In genomic region chr8:46208354-46208753, GRCm38 (mm10) we compare ENCODE assay signal across 8 mouse cellular contexts. TPM values are rescaled to one million over a fixed set of nuclear protein-coding genes. Genes with fewer than 3 reads are reported as not detected.
DNase-seq lines count a peak whose midpoint lies in the region; ATAC-seq and TF ChIP-seq lines count a peak whose summit lies in the region.
"Had no signal": no experiment of that assay in that cellular context is flagged by ENCODE, and none has a peak within 500 bp of the region (broad histone marks: within the 10 kb centered on the region; RNA-seq: fewer than 3 reads in every experiment).

No protein-coding gene starts in this region.

- peak overlapping the region; percentile 67 for H3K4me2 ChIP-seq in heart, postnatal 0 days (ENCODE audit: low read depth, low read length)

- no peak for TF ChIP-seq POLR2A in embryonic fibroblast, embryonic 13.5 days (IDR thresholded peaks at IDR 0.05; ENCODE audit: low read depth, low read length)

- peak; percentile 15 for ATAC-seq in heart, postnatal 0 days (ENCODE audit: insufficient read depth, low read depth)

- no peaks in the 10 kb centered on the region for H3K9me3 ChIP-seq in E14TG2a.4 (ENCODE audit: low read length)
- H3K9me3 ChIP-seq in heart, postnatal 0 days (replicated peaks; ENCODE audit: control insufficient read depth, low read length) = no peaks in the 10 kb centered on the region

- H3K9ac ChIP-seq in heart, postnatal 0 days (replicated peaks; ENCODE audit: low read depth, low read length) = peak overlapping the region; percentile 97
- H3K9ac ChIP-seq: liver, embryonic 14.5 days had no signal

- H3K36me3 ChIP-seq in E14TG2a.4 (ENCODE audit: insufficient read depth, low read length) = peaks cover 59% of the 10 kb centered on the region
- H3K36me3 ChIP-seq in heart, postnatal 0 days (replicated peaks; ENCODE audit: control insufficient read depth, insufficient read depth, low read length) = peaks cover 49% of the 10 kb centered on the region

- H3K4me1 ChIP-seq in E14TG2a.4 (replicated peaks; ENCODE audit: low read depth, low read length) = peaks cover 56% of the 10 kb centered on the region
- H3K4me1 ChIP-seq in embryonic fibroblast, embryonic 13.5 days (ENCODE audit: control insufficient read depth, insufficient read depth, low read length) = peaks cover 6% of the 10 kb centered on the region
- peaks cover 19% of the 10 kb centered on the region for H3K4me1 ChIP-seq in heart, postnatal 0 days (ENCODE audit: control insufficient read depth, insufficient read depth)

- 0 out of 2 replicates have a peak overlapping the region, but pooled peaks have one; percentile 82 for H3K4me3 ChIP-seq in E14TG2a.4 (replicated peaks; ENCODE audit: low read length)
- H3K4me3 ChIP-seq in embryonic fibroblast, embryonic 13.5 days (ENCODE audit: insufficient read depth, low read length) = peak overlapping the region; percentile 96
- peak overlapping the region; percentile 77 for H3K4me3 ChIP-seq in heart, postnatal 0 days (ENCODE audit: low read depth, low read length)

- WGBS in heart, postnatal 0 days = 21% methylated on average over 12 of the region's 12 CpGs

- intact Hi-C loops in left cerebral cortex, postnatal 4 days (cut with DNase I) = no loop called here

- peak; percentile 23 for DNase-seq in 3134 (ENCODE audit: extremely low read depth, insufficient read length, low spot score)
- peak; percentile 88 for DNase-seq in heart, postnatal 0 days (ENCODE audit: low spot score)
- peak; percentile 84 for DNase-seq in left cerebral cortex, postnatal 4 days
- peak; percentile 82 for DNase-seq in skeletal muscle tissue, adult 2 months (ENCODE audit: low read depth, low spot score)
- no peak for DNase-seq in ovary, postnatal 14 days (ENCODE audit: low spot score)

- TF ChIP-seq CTCF in E14TG2a.4 (conservative IDR thresholded peaks at IDR 0.05; ENCODE audit: low read length) = no peak
- no peak for TF ChIP-seq CTCF in embryonic fibroblast, embryonic 13.5 days (IDR thresholded peaks at IDR 0.05; ENCODE audit: borderline replicate concordance, insufficient read depth, low read length)
- TF ChIP-seq CTCF in heart, postnatal 0 days (IDR thresholded peaks at IDR 0.05; ENCODE audit: low read depth) = no peak

- peak; percentile 64; the same call in 1 of the 2 replicates for TF ChIP-seq EP300 in heart, postnatal 0 days (IDR thresholded peaks at IDR 0.05; ENCODE audit: low read depth)

- no peak overlapping the region for H3K27ac ChIP-seq in embryonic fibroblast, embryonic 13.5 days (ENCODE audit: insufficient read depth, low read length)
- peak overlapping the region; percentile 99 for H3K27ac ChIP-seq in heart, postnatal 0 days (ENCODE audit: low read depth)
- H3K27ac ChIP-seq: liver, embryonic 14.5 days had no signal

- H3K27me3 ChIP-seq in E14TG2a.4 (ENCODE audit: insufficient read depth, low read length) = peaks cover 43% of the 10 kb centered on the region
- no peaks in the 10 kb centered on the region for H3K27me3 ChIP-seq in heart, postnatal 0 days (ENCODE audit: control insufficient read depth, insufficient read depth, low read length)

RNA-seq across cellular contexts. Expression of gene Slc25a4, which starts 2.7 kb away (rescaled TPM):
- polyA plus RNA-seq in embryonic fibroblast, embryonic 13.5 days (2011; ENCODE audit: insufficient read length, low read depth, missing spikeins) = 302 and 337 TPM in 2 replicates
- 6,222 and 7,450 TPM in 2 replicates for total RNA-seq in heart, postnatal 0 days (2014; rRNA removed; ENCODE audit: low replicate concordance)
- 6,522 and 6,528 TPM in 2 replicates for polyA plus RNA-seq in heart, postnatal 0 days (2015; fragmentation: Nextera tagmentation; extraction: Ambion mirVana)
- total RNA-seq in left cerebral cortex, postnatal 4 days (2021) = 100 to 1,000 TPM; 513 to 540 TPM

RNA-seq across cellular contexts. Expression of gene Snx25, which starts 56.4 kb away (rescaled TPM):
- polyA plus RNA-seq in embryonic fibroblast, embryonic 13.5 days (2011; ENCODE audit: insufficient read length, low read depth, missing spikeins) = 20.2 and 23.5 TPM in 2 replicates
- total RNA-seq in heart, postnatal 0 days (2014; rRNA removed; ENCODE audit: low replicate concordance) = 14.7 and 28.0 TPM in 2 replicates
- 2.4 and 4.0 TPM in 2 replicates for polyA plus RNA-seq in heart, postnatal 0 days (2015; fragmentation: Nextera tagmentation; extraction: Ambion mirVana)
- total RNA-seq in left cerebral cortex, postnatal 4 days (2021) = 10 to 100 TPM; 33.8 to 36.2 TPM

RNA-seq across cellular contexts. Expression of gene Cfap97, which starts 56.8 kb away (rescaled TPM):
- 17.3 and 19.7 TPM in 2 replicates for polyA plus RNA-seq in embryonic fibroblast, embryonic 13.5 days (2011; ENCODE audit: insufficient read length, low read depth, missing spikeins)
- total RNA-seq in heart, postnatal 0 days (2014; rRNA removed; ENCODE audit: low replicate concordance) = 13.7 and 14.8 TPM in 2 replicates
- 22.0 and 22.4 TPM in 2 replicates for polyA plus RNA-seq in heart, postnatal 0 days (2015; fragmentation: Nextera tagmentation; extraction: Ambion mirVana)
- total RNA-seq in left cerebral cortex, postnatal 4 days (2021) = 10 to 100 TPM; 17.5 to 20.8 TPM

Comparison
In these comparisons a context has a peak if more than half of its experiments do, and no peak if none do; other contexts are left out.
1. RNA of gene Slc25a4, which starts 2.7 kb away (total RNA-seq): 6,222 to 7,450 TPM in heart, postnatal 0 days; 513 to 540 TPM in left cerebral cortex, postnatal 4 days; every median in the first group is over 10 times any median in the second.
2. Peak in every context shown above with its lines, with median percentiles within 50 percentile points of each other: H3K4me3 ChIP-seq.